Mouse (Mus musculus) liver, embryonic 15.5 days (tissue): ENCODE data around the gene Kif13a. TPM values are rescaled to one million over a fixed set of nuclear protein-coding genes. Genes with fewer than 3 reads are reported as not detected.
A peak's percentile ranks its signal among the peaks of the same experiment; 100 is the strongest.

ENCODE experiments used
- ATAC-seq: fragments of 200-750 bp; cut with Nextera tagmentation; 2 replicates; pipeline ENCODE4 v1.8.0; 2017; ENCODE audit warnings: moderate number of reproducible peaks, mild to moderate bottlenecking, moderate library complexity; ENCODE audit not compliant: insufficient read depth
- H3K27ac ChIP-seq: fragments of 300-500 bp; sonication (generic); replicated peaks from 2 replicates; pipeline ENCODE4 v1.5.1; 2015; ENCODE audit warnings: mild to moderate bottlenecking, inconsistent platforms
- H3K27me3 ChIP-seq: fragments of 300-500 bp; sonication (generic); 2 replicates; pipeline ENCODE4 v1.6.1; 2015; ENCODE audit warnings: mild to moderate bottlenecking, inconsistent platforms
- H3K36me3 ChIP-seq: fragments of 300-500 bp; sonication (generic); replicated peaks from 2 replicates; pipeline ENCODE4 v1.6.1; 2015; ENCODE audit warnings: moderate library complexity, mild to moderate bottlenecking, inconsistent platforms
- H3K4me1 ChIP-seq: fragments of 300-500 bp; sonication (generic); replicated peaks from 2 replicates; pipeline ENCODE4 v1.6.1; 2015; ENCODE audit warnings: inconsistent platforms
- H3K4me2 ChIP-seq: fragments of 300-500 bp; sonication (generic); 2 replicates; pipeline ENCODE4 v1.6.1; 2015; ENCODE audit warnings: moderate library complexity, mild to moderate bottlenecking, inconsistent platforms
- H3K4me3 ChIP-seq: fragments of 300-500 bp; sonication (generic); replicated peaks from 2 replicates; pipeline ENCODE4 v1.5.1; 2015; ENCODE audit warnings: mild to moderate bottlenecking, inconsistent platforms
- H3K9ac ChIP-seq: fragments of 300-500 bp; sonication (generic); 2 replicates; pipeline ENCODE4 v1.6.1; 2015; ENCODE audit warnings: moderate library complexity, mild to moderate bottlenecking, inconsistent platforms
- H3K9me3 ChIP-seq: fragments of 300-500 bp; sonication (generic); replicated peaks from 2 replicates; pipeline ENCODE4 v1.6.1; 2016; ENCODE audit warnings: inconsistent platforms
- WGBS: fragments of 180-500 bp; shearing (Covaris S2); methylation state at CpG from one replicate; pipeline ENCODE4 v1.1.7; 2015; ENCODE audit warnings: mixed read lengths; ENCODE audit not compliant: insufficient replicate concordance; 5-methylcytosine and 5-hydroxymethylcytosine counted together
- polyA plus RNA-seq: library from polyadenylated mRNA; unstranded; fragments of >200 nt; fragmentation: Nextera tagmentation; extraction: Ambion mirVana; gene quantifications from 2 replicates; pipeline ENCODE4 v1.2.1, GENCODE M21; 2015

Kif13a gene
- polyA plus RNA-seq, 1 experiment from 2014 or later: 4.1 TPM

DNA sequence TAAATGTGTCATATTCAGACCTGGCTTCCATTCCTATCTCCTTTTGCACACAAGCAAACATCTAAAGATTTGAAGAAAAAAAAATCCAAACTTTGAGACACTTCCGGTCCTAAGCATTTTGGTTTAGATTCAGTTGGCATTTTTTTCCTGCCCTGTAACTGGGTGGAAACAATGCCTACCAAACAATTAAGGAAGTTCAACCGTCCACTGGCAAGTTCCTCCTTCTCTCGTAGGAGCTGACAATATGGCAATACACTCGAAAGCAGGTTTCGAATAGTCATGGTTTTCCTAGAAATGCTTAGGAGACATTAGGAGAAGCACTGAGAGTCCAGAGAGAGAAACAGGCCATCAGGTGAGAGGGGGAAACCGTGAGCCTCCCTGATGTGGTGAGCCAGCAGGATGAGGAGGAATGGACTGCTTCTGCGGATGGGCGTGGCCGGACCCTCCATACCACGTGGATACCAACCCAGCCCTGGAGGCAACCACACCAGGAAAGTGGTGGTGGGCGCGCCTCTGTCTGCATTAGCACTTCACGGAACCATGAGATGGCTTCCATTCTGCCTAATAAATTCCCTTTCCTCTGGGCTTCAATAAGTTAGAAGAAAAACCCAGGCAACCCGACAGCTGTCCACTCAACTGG lies 24.6 kb downstream of the Kif13a start:
- Histone ChIP-seq H3K4me1 (peaks cover 11% of the 10 kb centered on the region; the same call in 1 of the 2 replicates), H3K27ac (peak overlapping the region; percentile 48), H3K36me3 (no peaks in the 10 kb centered on the region), H3K4me2 (peak overlapping the region; percentile 32), H3K9ac (no peak overlapping the region), H3K27me3 (no peaks in the 10 kb centered on the region), H3K9me3 (no peaks in the 10 kb centered on the region), H3K4me3 (0 out of 2 replicates have a peak overlapping the region, but pooled peaks have one; percentile 14)
- no peak for ATAC-seq
- 19% methylated on average over 14 of the region's 14 CpGs for WGBS

DNA sequence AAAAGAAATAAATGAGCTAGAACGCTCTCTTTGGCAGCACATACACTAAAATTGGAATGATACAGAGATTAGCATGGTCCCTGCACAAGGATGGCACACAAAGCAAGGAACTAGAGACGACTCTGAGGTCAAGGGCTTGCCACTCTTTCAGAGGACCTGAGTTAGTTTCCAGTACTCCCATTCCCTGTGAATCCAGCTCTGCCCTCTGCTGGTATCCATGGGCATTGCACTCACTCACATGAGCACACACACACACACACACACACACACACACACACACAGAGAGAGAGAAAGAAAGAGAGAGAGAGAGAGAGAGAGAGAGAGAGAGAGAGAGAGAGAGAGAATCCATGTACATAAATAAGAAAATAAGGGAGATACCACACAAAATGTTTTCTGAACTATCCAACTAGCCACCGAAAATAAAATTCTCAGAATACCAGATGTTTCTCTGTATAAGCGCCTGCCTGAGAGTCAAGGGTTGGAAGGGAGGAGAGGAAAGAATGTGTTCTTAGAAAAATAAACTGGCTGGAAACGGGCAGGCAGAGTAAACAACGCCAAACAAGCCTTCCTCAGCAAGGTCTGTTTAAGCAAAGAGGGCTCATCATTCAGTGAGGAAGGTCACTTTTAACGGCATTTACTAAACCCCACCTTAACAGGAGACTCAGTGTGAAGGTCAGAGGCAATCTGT lies 27.0 kb downstream of the Kif13a start:
- no peak overlapping the region for H3K27ac ChIP-seq
- no peak for ATAC-seq
- no peaks in the 10 kb centered on the region for H3K36me3 ChIP-seq
- H3K4me3 ChIP-seq: no peak overlapping the region
- H3K4me2 ChIP-seq: no peak overlapping the region
- WGBS: 79% methylated on average over 7 of the region's 7 CpGs
- no peaks in the 10 kb centered on the region for H3K27me3 ChIP-seq
- peaks cover 16% of the 10 kb centered on the region; the same call in 1 of the 2 replicates for H3K4me1 ChIP-seq
- no peak overlapping the region for H3K9ac ChIP-seq
- H3K9me3 ChIP-seq: no peaks in the 10 kb centered on the region

DNA sequence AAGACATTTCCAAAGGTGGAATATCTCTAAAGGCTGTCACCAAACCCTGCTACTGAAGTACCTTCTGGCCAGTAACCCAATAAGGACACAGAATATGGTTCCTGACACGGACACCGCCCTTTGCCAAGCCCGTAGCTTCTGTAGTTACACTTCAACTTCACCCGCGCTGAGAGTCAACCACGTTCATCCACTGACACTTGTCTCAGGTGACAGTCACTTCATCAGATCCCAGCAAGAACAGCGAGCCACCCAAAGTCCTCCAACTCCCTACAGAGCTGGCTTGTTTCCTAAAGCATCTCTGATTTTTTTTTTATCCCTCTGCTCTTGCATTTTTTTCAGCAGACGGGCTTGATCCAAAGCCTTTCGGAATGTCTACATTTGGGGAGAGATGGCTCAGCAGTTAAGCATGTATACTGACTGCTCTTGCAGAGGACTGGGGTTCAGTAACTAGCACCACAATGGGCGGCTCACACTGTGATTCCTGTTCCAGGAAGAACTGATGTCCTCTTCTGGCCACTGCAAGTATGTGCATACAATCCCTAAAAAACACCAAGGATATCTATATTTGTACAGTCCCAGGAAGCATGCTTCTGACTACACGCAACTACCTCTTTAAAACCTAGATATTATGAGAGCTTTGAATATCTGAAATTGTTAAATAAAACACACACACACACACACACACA lies 28.7 kb downstream of the Kif13a start:
- WGBS: 75% methylated on average over 11 of the region's 11 CpGs
- no peak overlapping the region for H3K4me3 ChIP-seq
- H3K4me1 ChIP-seq: peaks cover 16% of the 10 kb centered on the region; the same call in 1 of the 2 replicates
- H3K4me2 ChIP-seq: no peak overlapping the region
- no peaks in the 10 kb centered on the region for H3K9me3 ChIP-seq
- no peaks in the 10 kb centered on the region for H3K27me3 ChIP-seq
- H3K27ac ChIP-seq: no peak overlapping the region
- H3K9ac ChIP-seq: no peak overlapping the region
- ATAC-seq: no peak
- no peaks in the 10 kb centered on the region for H3K36me3 ChIP-seq

DNA sequence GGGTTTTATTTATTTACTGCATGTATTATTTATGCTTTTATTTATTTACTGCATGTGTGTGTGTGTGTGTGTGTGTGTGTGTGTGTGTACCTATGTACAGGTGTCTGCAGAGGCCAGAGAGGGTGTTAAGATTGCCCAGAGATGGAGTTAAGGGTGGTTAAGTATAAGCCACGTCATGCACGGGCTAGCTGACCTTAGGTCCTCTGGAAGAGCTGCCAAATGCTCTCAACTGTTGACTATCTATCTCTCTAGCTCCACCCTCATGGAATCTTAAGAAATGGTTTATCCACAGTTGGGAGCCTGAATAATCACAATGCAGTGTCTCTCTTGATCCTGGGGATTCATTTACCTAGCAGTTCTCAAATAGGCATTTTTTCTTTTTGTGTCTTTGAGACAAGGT lies 30.8 kb downstream of the Kif13a start:
- H3K4me1 ChIP-seq: peaks cover 6% of the 10 kb centered on the region; the same call in 1 of the 2 replicates
- H3K9ac ChIP-seq: no peak overlapping the region
- H3K27me3 ChIP-seq: no peaks in the 10 kb centered on the region
- 34% methylated on average over 2 of the region's 2 CpGs for WGBS
- H3K4me2 ChIP-seq: peak overlapping the region; percentile 7; the same call in 1 of the 2 replicates
- no peaks in the 10 kb centered on the region for H3K36me3 ChIP-seq
- H3K27ac ChIP-seq: no peak overlapping the region
- H3K9me3 ChIP-seq: no peaks in the 10 kb centered on the region
- ATAC-seq: no peak
- no peak overlapping the region for H3K4me3 ChIP-seq

DNA sequence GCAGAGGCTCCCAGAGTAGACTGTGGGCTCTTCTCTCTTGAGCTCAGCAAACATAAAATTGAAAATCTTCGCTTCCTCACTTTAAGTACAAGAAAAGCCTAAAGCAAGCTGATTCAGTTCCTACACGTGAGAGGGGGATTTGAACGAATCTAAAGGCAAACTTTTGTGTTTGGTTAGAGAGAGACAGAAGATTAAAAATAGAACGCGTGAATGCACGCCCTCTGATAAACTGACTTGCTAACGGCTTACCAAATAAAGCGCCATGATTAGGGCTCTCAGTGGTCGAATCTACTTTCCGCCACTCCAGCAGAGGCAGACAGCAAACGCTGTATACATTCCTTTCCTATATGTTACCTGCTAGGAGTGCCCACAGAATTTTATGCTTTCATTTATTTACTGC lies 31.3 kb downstream of the Kif13a start:
- Histone ChIP-seq H3K27ac (no peak overlapping the region), H3K4me1 (peaks cover 6% of the 10 kb centered on the region; the same call in 1 of the 2 replicates), H3K9ac (no peak overlapping the region), H3K36me3 (no peaks in the 10 kb centered on the region), H3K9me3 (no peaks in the 10 kb centered on the region), H3K27me3 (no peaks in the 10 kb centered on the region), H3K4me3 (no peak overlapping the region), H3K4me2 (peak overlapping the region; percentile 7; the same call in 1 of the 2 replicates)
- ATAC-seq: no peak
- 32% methylated on average over 11 of the region's 11 CpGs for WGBS

DNA sequence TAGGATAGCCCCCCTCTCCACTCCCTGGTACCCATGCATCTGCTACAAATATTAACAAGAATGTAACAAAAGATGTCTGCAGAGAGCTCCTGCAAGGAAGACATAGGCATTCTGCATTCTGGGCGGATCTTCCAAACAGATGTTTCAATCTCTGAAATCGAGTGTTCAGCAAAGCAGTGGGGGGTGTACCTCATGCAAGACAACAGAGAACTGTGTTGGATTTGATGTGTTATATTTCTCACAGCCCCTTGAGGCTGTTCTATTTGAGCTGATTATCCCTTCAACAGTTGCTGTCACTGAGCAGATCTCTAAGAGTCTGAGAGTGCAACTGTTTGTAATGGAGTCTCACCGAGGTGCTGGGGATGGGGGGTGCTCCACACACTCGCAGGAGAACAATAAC lies 37.3 kb downstream of the Kif13a start:
- ATAC-seq: no peak
- Histone ChIP-seq H3K9ac (no peak overlapping the region), H3K4me2 (no peak overlapping the region), H3K4me3 (no peak overlapping the region), H3K36me3 (no peaks in the 10 kb centered on the region), H3K9me3 (no peaks in the 10 kb centered on the region), H3K27ac (no peak overlapping the region), H3K27me3 (no peaks in the 10 kb centered on the region), H3K4me1 (no peaks in the 10 kb centered on the region)
- 64% methylated on average over 4 of the region's 4 CpGs for WGBS

DNA sequence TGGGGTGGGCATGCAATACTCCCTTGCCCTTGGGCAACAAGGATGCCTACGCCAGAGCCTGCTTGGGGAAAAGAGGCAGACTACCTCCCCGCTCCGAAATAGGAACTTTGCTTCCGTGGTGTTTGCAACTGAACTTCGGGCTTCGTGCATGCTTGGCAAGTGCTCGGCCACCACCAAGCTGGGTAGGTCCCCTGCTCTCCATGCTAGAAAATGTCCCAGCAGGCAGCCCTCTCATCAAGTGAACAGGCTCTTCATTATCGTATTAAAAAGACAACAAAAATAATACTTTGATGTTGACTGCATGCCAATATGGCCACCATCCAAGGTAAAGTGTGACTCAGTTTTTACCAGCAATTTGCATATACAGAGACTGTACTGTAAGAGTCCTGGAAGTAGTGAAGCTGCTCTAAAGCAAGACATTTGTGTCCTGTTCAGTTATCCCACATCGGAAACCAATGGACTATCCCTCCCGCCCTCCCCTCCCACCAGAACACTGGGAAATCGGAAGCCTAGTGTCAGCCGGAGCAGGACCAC lies 41.5 kb downstream of the Kif13a start:
- H3K27ac ChIP-seq: no peak overlapping the region
- WGBS: 79% methylated on average over 12 of the region's 12 CpGs
- H3K27me3 ChIP-seq: no peaks in the 10 kb centered on the region
- H3K4me3 ChIP-seq: no peak overlapping the region
- ATAC-seq: no peak
- peaks cover 17% of the 10 kb centered on the region for H3K4me1 ChIP-seq
- no peaks in the 10 kb centered on the region for H3K9me3 ChIP-seq
- H3K9ac ChIP-seq: no peak overlapping the region
- no peak overlapping the region for H3K4me2 ChIP-seq
- H3K36me3 ChIP-seq: no peaks in the 10 kb centered on the region

DNA sequence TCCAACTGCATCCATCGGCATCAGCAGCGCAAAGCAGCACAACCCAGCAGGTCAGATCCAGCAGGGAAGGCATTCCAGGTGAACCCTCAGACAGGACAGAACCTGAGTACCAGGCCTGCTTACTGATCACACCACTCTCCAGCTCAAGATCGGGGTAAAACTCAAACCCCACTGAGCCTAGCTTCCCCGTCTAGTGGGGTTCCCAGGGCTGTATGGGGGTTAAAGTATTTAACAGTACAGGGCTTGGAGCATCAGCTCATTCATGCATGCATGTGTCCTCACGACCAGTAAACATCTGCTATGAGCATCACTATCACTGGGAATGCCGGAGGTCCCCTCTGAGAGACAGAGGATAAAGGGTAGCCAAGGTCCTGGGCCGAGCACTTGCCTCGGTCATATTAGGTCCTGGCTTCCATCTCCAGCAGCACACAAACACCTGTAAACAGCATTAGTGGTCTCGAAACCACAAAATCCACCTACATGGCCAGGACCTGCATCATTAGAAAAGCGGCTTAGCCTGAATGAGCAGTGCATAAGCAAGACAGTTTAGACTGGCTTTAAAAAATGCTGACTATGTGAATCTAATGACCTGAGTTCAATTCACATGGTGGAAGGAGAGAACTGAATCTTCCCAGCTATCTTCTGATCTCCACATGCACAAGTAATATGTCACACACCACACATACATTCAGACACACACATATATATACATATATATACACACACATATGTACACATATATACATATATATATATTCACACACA lies 43.0 kb downstream of the Kif13a start:
- Histone ChIP-seq H3K9ac (no peak overlapping the region), H3K4me3 (no peak overlapping the region), H3K4me2 (no peak overlapping the region), H3K9me3 (no peaks in the 10 kb centered on the region), H3K36me3 (no peaks in the 10 kb centered on the region), H3K27me3 (no peaks in the 10 kb centered on the region), H3K4me1 (peaks cover 17% of the 10 kb centered on the region), H3K27ac (no peak overlapping the region)
- WGBS: 69% methylated on average over 10 of the region's 10 CpGs
- ATAC-seq: no peak

DNA sequence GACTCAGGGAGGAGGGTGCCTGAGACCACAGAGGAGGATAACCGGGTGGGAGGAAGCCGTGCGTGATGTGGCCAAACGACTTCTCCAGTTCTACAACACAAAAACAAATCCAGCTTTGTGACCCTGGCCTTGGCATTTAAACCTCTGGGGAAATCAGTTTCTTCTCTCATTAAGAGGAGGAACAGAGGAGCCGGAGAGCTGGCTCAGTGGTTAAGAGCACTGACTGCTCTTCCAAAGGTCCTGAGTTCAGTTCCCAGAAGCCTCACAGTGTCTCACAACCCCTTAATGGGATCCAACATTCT lies 44.0 kb downstream of the Kif13a start:
- Histone ChIP-seq H3K9me3 (no peaks in the 10 kb centered on the region), H3K36me3 (no peaks in the 10 kb centered on the region), H3K4me1 (peaks cover 17% of the 10 kb centered on the region), H3K27me3 (no peaks in the 10 kb centered on the region), H3K27ac (no peak overlapping the region), H3K9ac (no peak overlapping the region), H3K4me3 (no peak overlapping the region), H3K4me2 (no peak overlapping the region)
- no peak for ATAC-seq
- 54% methylated on average over 5 of the region's 5 CpGs for WGBS

DNA sequence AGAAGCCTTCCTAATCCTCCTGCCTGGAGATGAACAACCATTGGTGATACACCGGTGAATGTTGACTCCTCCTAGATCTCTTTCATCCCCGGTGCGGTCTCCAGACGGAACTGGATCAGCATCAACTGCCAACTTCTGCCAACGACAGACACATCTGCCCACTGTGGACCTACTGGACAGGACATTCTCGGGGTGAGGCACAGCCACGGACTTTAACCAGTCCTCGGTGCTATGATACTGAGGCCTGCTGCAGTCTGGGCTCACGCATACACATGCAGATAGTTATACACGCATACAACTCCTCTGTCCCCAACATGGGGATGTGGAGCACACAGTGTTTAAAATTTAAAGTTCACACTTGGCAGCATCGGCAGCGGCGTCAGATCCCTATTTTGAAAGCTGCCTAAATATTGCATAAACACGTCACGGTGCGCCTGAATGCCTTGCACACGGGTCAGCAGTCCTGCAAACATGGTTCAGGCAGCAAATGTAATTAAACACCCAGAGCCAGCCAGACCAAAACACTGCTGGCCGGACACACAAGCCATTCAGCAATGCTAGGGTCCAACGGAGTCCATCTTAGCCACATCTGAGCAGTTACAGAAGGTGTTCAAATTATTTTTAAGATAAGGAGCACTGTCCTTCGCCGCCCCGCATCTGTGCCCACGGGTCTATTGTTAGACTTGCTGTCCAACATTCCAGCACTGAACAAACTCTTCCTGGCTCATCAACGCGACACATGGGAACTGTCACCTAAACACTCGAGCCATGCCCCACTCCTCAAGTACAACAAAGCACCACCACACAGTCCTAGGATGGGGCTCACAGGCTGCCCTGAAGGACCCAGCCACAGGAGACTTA lies 44.5 kb downstream of the Kif13a start:
- Histone ChIP-seq H3K9ac (no peak overlapping the region), H3K36me3 (no peaks in the 10 kb centered on the region), H3K9me3 (no peaks in the 10 kb centered on the region), H3K27me3 (no peaks in the 10 kb centered on the region), H3K4me3 (no peak overlapping the region), H3K27ac (no peak overlapping the region), H3K4me1 (peaks cover 17% of the 10 kb centered on the region), H3K4me2 (no peak overlapping the region)
- 0 out of 2 replicates have a peak, but pooled peaks have one; percentile 49 for ATAC-seq
- 64% methylated on average over 26 of the region's 26 CpGs for WGBS
